Mouse (Mus musculus) ES-Bruce4 (cell line): ENCODE measurements around the gene Nbl1.

Experiments used
- CTCF ChIP-seq: IDR thresholded peaks from one replicate; pipeline ENCODE4 v1.8.1; 2011; ENCODE audit warnings: low read depth, low read length
- EP300 ChIP-seq: IDR thresholded peaks from 2 replicates; pipeline ENCODE4 v1.6.1; 2011; ENCODE audit warnings: low read depth, low read length; ENCODE audit not compliant: insufficient read depth
- POLR2A ChIP-seq: IDR thresholded peaks from one replicate; pipeline ENCODE4 v1.8.1; 2011; ENCODE audit warnings: low read length; ENCODE audit not compliant: insufficient read depth

DNA sequence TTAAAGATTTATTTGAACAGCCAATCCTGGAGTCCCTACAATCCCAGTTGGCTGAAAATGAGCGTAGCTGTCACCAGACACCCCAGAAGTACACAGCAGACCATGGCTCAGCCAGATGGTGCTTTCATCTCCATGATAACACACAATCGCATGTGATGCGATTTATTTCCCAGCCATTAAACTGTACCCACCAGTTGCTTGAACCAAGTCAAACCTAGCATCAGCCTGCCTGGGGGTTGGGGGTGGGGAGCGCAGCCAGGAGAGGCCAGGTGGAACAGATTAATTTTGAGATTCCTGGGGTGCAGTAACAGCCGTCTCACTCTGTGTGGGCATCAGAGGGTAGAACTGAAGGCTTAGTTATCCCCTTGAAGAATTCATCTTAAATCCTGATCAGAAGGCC, 46.4 kb downstream of the Nbl1 start:
- TF ChIP-seq CTCF, result no peak
- TF ChIP-seq POLR2A, result no peak
- no peak for TF ChIP-seq EP300
